Mouse (Mus musculus) monocyte, adult 2 months (primary cell): ENCODE measurements around the gene Ccdc107.

Source experiments
- DNase-seq, 2 experiments: peaks; one replicate each; pipeline ENCODE4 v3.0.0; 2022; ENCODE audit warnings: low spot score in 2 of 2, low read depth in 1 of 2

The Ccdc107 gene

GRCm38 (mm10) chr4:43511675-43512454 lies 19.2 kb downstream of the Ccdc107 start:
- DNase-seq, result no peak

DNA sequence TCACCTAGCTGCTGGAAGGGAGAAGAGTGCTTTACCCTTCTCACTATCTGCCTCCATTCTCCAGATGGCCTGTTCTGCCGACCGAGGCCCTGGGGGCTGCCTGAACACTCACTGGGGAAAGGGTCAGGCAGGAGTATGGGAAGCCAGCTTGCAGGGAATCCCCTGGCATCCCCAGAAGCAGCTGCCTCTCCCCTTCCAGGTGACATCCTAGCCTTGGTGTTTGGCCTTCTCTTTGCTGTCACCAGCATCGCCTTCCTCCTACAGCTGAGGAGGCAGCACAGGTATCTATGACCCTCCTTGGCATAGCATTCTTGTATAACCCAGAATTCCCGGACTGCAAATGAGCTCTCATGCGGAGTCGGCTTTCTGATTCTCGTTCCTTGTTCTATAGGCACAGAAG lies 20.0 kb downstream of the Ccdc107 start:
- no peak for DNase-seq

DNA sequence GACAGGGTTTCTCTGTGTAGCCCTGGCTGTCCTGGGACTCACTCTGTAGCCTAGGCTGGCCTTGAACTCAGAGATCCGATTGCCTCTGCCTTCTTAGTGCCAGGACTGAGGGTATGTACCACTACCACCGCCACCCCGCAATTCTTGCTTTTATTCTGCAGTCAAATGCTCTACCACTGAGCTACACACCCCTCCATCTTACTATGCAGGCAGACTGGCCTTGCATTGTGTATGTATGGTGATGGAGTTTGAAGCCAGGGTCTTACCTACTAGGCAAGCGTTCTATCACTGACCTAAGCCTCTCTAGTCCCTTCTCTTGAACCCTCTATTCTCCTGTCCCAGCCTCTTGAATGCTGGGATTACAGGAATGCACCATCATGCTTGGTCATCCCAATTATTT lies 20.6 kb downstream of the Ccdc107 start:
- no peak for DNase-seq

DNA sequence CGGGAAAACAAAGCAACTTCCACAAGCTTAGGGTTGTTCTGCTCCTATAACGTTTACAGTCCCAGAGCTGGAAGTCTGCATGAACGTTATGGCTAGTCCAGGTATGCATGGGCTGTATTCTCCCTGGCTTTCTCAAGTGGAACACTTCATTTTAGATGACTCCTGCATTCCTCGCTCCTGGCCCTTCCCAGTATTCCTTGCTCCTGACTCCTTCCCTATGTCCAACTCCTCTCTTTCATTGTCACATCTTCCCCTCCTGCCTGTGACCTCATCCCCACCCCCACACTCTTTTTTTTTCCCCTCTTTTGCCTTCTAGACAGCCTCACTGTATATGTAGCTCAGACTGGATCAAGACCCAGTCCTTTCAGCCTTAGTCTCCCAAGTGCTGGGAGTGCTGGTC lies 21.1 kb downstream of the Ccdc107 start:
- DNase-seq, result no peak

- no peak for DNase-seq
Measured at GRCm38 (mm10) chr4:43515764-43516708, 23.3 kb downstream of the Ccdc107 start.

GRCm38 (mm10) chr4:43519551-43519950 lies 26.9 kb downstream of the Ccdc107 start:
- no peak for DNase-seq

DNA sequence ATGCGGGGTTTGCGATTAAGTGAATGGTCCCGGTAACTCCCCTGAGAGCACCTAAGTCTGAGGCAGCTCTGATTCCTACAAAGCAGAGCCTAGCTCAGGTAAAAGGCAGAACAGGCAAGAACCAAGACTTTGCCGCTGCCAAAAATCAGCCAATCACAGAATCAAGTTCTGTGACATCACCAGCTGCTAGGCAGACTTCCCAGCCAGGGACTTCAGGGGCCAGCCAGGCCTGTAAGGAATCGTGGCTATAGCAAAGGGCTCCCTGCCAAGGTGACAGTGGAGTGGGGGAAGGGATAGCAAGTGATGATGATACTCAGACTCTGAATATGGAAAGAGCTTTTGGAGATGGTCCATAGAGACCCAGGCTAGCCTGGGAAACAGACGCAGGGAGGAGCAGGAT lies 27.3 kb downstream of the Ccdc107 start:
- DNase-seq, result peak; percentile 47 to 81

DNA sequence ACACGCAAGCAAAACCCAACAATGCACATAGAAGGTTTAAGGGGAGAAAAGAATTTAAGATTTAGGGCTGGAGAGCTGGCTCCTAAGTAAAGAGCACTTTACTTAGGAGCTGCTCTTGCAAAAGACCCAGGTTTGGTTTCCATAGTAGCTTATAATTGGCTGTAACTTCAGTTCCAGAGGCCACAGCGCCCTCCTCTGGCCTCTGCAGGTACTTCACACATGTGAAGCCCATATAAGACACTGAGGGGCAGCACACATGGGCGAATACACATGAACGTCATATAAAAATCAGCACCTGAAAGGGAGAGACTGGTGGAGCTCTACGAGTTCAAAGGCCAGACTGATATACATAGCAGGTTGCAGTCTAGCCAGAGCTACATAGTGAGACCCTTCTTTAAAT lies 35.2 kb downstream of the Ccdc107 start:
- DNase-seq, result no peak

DNA sequence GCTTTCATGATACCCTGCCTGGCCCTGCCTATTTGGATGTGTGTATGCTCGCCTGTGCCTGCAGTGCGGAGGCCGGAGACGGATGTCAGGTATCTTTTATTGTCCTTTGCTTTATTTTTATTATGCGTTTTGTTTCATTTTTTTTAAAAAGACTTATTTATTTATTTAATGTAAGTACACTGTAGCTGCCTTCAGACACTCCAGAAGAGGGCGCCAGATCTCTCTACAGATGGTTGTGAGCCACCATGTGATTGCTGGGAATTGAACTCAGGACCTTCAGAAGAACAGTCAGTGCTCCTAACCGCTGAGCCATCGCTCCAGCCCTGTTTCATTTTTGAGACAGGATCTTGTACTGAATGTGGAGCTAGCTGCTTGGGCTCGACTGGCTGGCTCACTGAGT lies 35.8 kb downstream of the Ccdc107 start:
- no peak for DNase-seq

DNA sequence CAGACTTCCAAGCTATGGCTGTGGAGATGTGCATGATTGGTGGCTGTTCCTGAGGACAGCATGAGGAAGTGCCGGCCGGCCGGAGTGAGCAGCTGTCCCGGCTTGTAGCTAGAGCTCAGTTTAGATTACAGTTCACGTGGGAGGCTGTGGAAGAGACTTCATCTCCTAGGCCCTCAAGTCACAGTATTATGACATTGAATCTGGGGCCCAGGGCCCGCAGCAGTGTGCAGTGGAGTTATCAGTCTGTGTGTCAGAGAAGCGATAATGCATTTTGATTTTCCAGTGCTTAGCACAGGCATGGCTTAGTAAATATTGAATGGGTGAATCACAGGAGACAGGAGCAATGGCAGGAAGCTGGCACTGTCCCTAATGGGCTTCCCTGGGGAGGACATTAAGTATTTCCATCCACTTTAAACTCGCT lies 37.4 kb downstream of the Ccdc107 start:
- no peak for DNase-seq

GRCm38 (mm10) chr4:43530581-43530980 lies 37.9 kb downstream of the Ccdc107 start:
- peak in 1 of 2 experiments; percentile 57 for DNase-seq

- DNase-seq, result no peak
Measured at GRCm38 (mm10) chr4:43533270-43533669, 40.6 kb downstream of the Ccdc107 start.

DNA sequence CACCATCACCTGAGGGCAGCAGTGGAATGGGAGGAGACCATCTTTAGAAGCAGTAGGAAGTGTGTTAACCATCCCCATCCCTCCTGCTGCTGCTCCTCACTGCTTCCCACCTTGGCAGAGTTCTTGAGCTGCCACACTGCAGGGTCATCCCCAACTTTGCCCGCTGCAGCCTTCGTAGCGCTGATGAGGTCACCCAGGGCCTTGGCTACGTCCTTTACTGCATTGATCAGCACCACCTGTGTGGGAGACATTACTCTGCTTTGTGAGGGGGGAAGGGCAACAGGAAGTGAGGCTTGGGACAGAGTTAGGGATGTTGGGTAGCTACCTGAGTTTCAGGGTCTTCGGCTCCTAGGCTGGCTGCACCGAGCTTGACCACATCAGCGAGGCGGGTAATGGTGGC lies 42.9 kb downstream of the Ccdc107 start:
- no peak for DNase-seq

- no peak for DNase-seq
Measured at GRCm38 (mm10) chr4:43536031-43536430, 43.3 kb downstream of the Ccdc107 start.

GRCm38 (mm10) chr4:43542044-43542443 lies 49.3 kb downstream of the Ccdc107 start:
- DNase-seq, result no peak
